Mouse (Mus musculus) splenic B cell, adult 2 months (primary cell): ENCODE measurements around the gene Arl3.

Experiments
- DNase-seq: peaks from one replicate; pipeline ENCODE4 v3.0.0-alpha.2; 2011; ENCODE audit warnings: low read depth, low spot score
- H3K27me3 ChIP-seq: 2 replicates; pipeline ENCODE4 v1.6.1; 2012; ENCODE audit warnings: mild to moderate bottlenecking, low read length, moderate library complexity, mixed read lengths; ENCODE audit not compliant: control insufficient read depth, poor library complexity, insufficient read depth, severe bottlenecking
- H3K36me3 ChIP-seq: 2 replicates; pipeline ENCODE4 v1.6.1; 2012; ENCODE audit warnings: mild to moderate bottlenecking, low read length, moderate library complexity, mixed read lengths; ENCODE audit not compliant: control insufficient read depth, poor library complexity, insufficient read depth, severe bottlenecking

Gene Arl3

DNA sequence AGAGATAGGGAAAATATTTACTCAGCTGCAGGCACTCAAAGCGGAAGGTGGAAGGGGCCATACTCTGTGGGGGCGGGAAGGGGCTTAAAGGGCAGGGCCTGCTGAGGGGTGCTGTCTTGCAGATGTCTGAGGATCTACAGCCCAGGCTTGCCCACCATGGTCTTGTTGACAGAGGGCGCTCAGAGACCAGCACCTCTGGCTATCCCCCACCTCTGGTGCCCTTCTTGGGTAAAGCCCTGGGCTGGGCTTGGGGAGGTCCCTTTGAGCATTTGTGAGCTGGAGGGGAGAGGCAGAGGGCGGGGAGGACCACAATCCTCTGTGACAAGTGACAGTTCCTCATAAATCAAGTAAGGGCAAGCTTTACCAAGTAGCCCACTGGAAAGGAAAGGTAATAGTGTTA lies 39.9 kb downstream of the Arl3 start:
- H3K27me3 ChIP-seq = no peaks in the 10 kb centered on the region
- DNase-seq = no peak
- H3K36me3 ChIP-seq = no peaks in the 10 kb centered on the region

DNA sequence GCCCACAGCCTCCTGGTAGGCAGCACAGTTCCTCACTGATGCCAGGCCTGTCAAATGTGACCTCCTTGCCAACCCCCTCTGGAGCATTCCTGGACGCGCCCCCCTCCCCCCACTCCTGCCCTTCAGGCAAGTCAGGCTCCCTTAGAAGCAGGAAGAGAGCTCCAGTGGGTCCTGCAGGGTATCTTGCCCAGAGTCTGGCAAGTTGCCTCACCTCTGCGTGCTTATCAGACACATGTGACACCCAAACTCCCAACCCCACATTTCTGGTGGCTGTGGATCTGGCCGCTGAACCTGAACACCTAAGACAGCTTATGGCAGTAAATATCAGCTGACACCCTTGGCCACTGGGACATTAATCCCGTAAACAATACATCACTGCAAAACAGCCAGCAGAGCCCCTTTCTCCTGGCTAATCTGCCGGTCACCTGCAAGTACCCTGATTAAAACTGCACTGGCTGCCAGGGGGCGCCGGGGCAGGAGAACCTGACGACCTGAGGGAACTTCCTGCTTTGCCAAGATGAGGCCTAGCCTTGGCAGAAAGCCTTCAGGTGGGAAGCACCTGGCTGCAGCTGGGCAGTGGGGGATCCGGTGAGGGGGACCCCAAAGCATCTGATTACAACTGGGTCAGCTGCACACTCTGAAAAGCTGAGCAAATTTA lies 40.8 kb downstream of the Arl3 start:
- DNase-seq = no peak
- Histone ChIP-seq H3K27me3 (no peaks in the 10 kb centered on the region), H3K36me3 (no peaks in the 10 kb centered on the region)

DNA sequence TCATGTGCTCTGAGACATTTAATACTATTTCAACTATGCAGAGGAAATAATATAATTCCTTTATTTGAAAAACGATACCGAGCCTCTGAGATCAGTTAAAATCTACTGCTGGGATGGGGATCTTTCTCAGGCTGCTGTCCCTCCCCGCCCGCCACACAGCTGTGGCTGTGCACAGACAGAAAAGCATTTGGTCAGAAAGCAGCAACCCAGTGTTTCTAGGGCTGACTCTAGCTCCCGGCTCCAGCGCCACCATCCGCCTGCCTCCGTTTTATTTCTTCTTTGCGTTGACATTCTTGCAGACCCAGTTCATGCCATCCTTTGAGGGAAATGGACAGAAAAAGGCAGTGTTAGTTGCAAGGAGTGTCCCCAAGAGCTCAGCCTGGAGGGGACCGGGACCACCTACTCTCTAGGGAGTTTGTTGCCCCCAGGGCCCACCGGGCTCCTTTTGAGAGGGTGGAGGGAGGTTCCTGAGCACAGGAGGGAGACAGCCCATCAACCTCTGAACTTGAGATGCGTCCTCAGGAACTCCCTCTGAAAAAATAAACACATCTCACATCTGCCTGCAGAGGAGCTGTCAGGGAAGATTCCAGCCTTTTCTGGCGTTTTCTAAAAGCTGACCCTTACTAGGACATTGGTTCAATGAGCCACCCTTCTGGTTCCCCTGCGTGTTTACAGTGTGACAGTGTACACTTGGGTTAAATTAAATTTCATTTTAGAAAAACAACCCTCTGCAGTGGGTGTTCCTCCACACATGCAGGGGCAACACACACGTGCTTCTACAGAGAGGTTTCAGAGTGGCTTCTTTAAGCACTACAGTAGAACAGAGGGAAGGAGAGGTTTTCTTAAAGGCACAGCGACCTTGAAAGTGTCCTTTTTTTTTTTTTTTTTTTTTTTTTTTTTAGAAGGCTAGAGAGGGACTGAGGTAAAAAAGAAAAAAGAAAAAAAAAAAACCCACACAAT lies 41.6 kb downstream of the Arl3 start:
- Histone ChIP-seq H3K36me3 (no peaks in the 10 kb centered on the region), H3K27me3 (no peaks in the 10 kb centered on the region)

DNA sequence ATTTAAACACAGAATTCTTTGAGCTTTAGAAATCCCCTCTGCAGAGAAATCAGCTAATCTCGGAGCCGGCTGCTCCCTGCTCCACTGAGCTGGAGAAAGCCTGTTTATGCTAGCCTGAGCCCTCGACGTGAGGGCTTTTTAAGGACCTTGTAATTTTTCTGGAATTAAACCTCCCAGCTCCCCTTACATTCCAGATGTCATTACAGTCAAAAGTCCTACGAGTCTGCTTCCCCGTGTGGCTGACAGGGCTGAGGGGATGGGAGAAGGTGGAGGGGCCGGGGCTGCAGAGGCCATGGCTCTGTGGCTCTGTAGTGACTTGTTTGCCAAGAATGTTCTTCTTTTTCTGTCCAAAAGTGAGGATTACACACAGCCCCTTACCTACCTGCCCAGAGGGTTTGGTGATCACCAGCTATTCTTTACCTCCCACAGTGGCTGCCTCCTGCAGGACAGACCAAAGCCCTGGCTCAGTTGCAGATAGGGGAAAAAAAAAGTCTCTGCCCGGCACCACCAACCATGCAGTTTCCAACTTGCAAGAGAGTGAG lies 42.5 kb downstream of the Arl3 start:
- no peaks in the 10 kb centered on the region for H3K27me3 ChIP-seq
- no peak for DNase-seq
- no peaks in the 10 kb centered on the region for H3K36me3 ChIP-seq

More for the DNA sequence above, 41.6 kb downstream of the Arl3 start:
- no peak for DNase-seq

DNA sequence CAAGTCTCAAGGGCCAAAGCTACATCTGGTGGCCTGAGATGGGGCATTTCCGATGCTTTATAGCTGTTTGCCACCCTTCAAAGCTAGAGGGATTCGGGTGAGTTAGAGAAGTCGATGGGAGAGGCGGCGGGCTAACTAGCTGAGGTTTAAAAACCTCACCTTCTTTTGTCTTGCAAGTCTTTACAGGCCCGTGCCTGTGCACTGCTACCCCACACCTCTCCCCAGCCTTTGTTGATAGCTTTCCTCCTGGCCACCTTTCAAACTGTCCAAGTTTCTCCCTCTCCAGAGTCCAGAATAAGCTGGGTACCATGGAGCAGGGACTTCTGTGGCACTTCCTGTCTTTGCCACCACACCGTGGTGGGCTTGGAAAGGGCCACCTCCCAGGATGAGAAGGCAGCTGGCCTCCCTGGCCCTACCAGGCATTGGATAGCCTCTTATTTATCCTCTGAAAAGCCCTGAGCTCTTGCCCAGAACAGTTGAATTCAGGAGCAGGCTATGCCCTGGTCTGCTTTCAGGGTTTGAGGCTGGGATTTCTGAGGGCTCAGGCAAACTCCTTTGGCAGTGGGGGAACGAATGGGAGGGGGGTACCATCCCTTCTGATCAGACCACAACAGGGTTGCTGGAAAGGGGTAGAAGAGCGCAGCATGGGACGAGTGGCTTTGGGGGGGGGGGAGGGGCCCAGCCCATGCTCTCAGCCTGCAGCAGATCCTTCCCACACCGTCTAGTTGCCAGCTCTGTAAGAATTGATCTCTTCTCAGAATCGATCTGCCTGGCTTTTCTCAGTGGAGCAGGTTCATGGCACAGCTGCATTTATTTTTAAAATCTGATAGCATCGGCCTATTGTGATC lies 43.2 kb downstream of the Arl3 start:
- no peaks in the 10 kb centered on the region for H3K36me3 ChIP-seq
- no peak for DNase-seq
- H3K27me3 ChIP-seq = no peaks in the 10 kb centered on the region

GRCm38 (mm10) chr19:46528529-46529213 lies 44.3 kb downstream of the Arl3 start:
- peak; percentile 70 for DNase-seq
- Histone ChIP-seq H3K27me3 (no peaks in the 10 kb centered on the region), H3K36me3 (no peaks in the 10 kb centered on the region)

GRCm38 (mm10) chr19:46527632-46528528 lies 45.1 kb downstream of the Arl3 start:
- no peak for DNase-seq
- Histone ChIP-seq H3K27me3 (no peaks in the 10 kb centered on the region), H3K36me3 (no peaks in the 10 kb centered on the region)

DNA sequence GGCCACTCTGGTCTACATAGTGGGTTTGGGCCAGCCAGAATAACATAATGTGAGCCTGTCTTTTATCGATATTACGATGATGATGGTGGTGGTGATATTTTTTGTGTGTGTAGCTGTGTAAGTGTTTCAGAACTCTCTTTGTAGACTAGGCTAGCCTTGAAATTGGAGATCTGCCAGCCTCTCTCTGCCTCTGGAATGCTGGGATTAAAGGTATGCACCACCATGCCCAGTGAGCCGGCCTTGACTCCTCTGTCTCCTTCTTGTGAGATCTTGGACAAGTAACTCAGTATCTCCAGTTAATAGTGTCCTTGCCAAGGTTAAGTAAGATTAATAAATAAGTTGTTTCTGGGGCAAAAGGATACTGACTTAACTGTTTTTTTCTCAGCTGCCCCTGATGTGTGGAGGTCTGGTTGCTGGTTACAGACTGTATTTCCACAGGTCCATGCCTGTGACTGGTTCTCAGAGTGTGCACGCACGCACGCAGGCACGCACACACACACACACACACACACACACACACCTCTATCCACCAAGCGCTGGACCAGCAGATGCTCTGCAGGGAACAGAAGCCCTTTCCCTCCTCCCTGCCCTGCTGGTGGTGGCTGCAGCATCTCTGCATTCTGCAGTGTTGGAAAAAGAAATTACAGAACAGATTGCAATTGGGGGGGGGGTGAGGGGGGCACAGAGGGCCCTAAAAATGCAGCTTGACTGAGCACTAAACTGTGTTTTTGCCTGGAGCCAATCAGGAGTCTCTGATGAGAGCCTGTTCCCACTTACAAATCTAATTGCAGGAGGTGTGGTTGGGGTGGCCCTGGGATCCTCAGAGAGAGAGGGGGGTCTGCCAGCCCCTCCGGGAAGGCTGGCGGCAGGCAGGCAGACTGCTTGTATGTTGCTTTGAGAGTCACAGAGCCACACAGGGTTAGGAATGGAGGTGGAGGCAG lies 47.0 kb downstream of the Arl3 start:
- no peaks in the 10 kb centered on the region for H3K27me3 ChIP-seq
- H3K36me3 ChIP-seq = no peaks in the 10 kb centered on the region
- no peak for DNase-seq

GRCm38 (mm10) chr19:46524601-46525321 lies 48.2 kb downstream of the Arl3 start:
- Histone ChIP-seq H3K36me3 (no peaks in the 10 kb centered on the region), H3K27me3 (no peaks in the 10 kb centered on the region)
- peak; percentile 38 for DNase-seq

DNA sequence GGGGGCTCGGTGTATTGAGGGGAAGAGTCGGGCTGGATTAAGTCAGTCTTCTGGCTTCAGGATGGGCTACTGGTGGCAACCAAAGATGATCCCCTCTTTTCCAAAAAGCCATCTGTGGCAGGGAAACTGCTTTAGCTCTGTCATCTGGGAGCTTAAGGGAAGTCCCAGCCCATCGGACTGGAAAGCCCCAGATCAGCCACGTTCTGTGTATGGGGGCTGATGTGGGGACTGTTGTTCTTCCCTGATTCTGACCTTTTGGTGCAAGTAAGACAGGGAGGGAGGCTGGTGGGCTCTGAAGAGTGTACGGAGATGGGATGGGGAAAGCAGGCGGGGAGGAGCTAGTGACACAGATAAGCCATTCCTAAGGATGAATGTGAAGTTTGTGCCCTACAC lies 48.9 kb downstream of the Arl3 start:
- Histone ChIP-seq H3K27me3 (no peaks in the 10 kb centered on the region), H3K36me3 (no peaks in the 10 kb centered on the region)
- no peak for DNase-seq

DNA sequence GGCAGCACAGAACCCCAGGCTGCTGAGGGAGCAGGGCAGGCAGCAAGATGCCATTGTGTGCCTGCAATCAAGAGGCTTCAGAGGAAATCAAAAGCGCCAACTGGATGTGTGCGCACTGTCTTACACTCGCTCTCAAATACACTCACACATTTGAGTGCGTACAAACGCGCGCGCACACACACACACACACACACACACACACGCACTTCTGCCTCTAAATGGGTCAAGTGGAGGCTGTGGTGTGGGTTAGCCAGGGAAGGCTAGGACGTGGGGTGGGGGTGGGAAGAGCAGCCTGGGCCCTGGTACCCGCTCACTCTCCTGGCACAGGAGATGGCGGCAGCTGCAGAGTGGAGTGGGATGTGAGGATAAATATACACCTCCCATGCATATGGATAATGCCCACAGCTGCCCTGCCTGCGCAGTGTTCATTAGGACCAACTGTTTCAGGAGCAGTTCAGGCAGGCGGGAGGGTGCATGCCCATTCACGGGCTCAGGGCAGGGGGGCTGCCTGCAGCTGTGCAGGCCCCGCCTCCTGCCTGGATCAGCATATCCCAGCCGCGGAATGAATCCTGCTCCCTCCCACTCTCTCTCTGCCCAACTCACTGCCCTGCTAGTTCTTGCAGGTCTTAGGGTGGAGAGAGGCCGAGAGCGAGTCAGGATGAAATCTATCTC lies 49.4 kb downstream of the Arl3 start:
- H3K36me3 ChIP-seq = no peaks in the 10 kb centered on the region
- DNase-seq = no peak
- no peaks in the 10 kb centered on the region for H3K27me3 ChIP-seq

- DNase-seq = no peak
Measured at GRCm38 (mm10) chr19:46523131-46523479, 49.9 kb downstream of the Arl3 start.

More at GRCm38 (mm10) chr19:46523131-46523479, 49.9 kb downstream of the Arl3 start:
- Histone ChIP-seq H3K27me3 (no peaks in the 10 kb centered on the region), H3K36me3 (no peaks in the 10 kb centered on the region)
